Mouse (Mus musculus) liver, postnatal 0 days (tissue): ENCODE data around the gene Cyp1b1.

Experiments
- CTCF ChIP-seq: sonication (generic); IDR thresholded peaks from 2 replicates; pipeline ENCODE4 v1.5.1; 2016; ENCODE audit warnings: antibody characterized with exemption, low read depth
- EP300 ChIP-seq: IDR thresholded peaks from 2 replicates; pipeline ENCODE4 v1.6.1; 2016; ENCODE audit warnings: antibody characterized with exemption, low read depth, mild to moderate bottlenecking

GRCm38 (mm10) chr17:79730988-79731387, 16.1 kb upstream of the Cyp1b1 start:
- no peak for TF ChIP-seq CTCF
- TF ChIP-seq EP300: no peak
